Mouse (Mus musculus) neural tube, embryonic 10.5 days (tissue): ENCODE results near the gene Dmrtb1.

Experiments used
- DNase-seq: peaks from one replicate; pipeline ENCODE4 v3.0.0-alpha.2; 2017; ENCODE audit warnings: low spot score; ENCODE audit errors: extremely low spot score

Gene Dmrtb1

GRCm38 (mm10) chr4:107681099-107681849 lies 2.8 kb downstream of the Dmrtb1 start:
- DNase-seq, result peak; percentile 32

- DNase-seq, result no peak
These were observed 3.5 kb downstream of the Dmrtb1 start for GRCm38 (mm10) chr4:107680311-107681098.

GRCm38 (mm10) chr4:107675645-107676044 lies 8.4 kb downstream of the Dmrtb1 start:
- DNase-seq, result no peak

GRCm38 (mm10) chr4:107674322-107674644 lies 9.7 kb downstream of the Dmrtb1 start:
- no peak for DNase-seq

GRCm38 (mm10) chr4:107673638-107674321 lies 10.2 kb downstream of the Dmrtb1 start:
- peak; percentile 90 for DNase-seq

- DNase-seq, result no peak
These were observed 13.3 kb downstream of the Dmrtb1 start for GRCm38 (mm10) chr4:107670731-107671130.

- no peak for DNase-seq
These were observed 15.5 kb downstream of the Dmrtb1 start for GRCm38 (mm10) chr4:107668514-107668913.

GRCm38 (mm10) chr4:107660649-107661048 lies 23.4 kb downstream of the Dmrtb1 start:
- no peak for DNase-seq

- no peak for DNase-seq
These were observed 30.8 kb downstream of the Dmrtb1 start for GRCm38 (mm10) chr4:107653280-107653643.

- DNase-seq, result peak; percentile 84
These were observed 31.3 kb downstream of the Dmrtb1 start for GRCm38 (mm10) chr4:107652598-107653279.

GRCm38 (mm10) chr4:107651021-107651496 lies 33.0 kb downstream of the Dmrtb1 start:
- peak; percentile 24 for DNase-seq

GRCm38 (mm10) chr4:107648959-107649485 lies 35.0 kb downstream of the Dmrtb1 start:
- no peak for DNase-seq

- no peak for DNase-seq
These were observed 42.4 kb downstream of the Dmrtb1 start for GRCm38 (mm10) chr4:107641624-107642023.

- DNase-seq, result no peak
These were observed 45.7 kb downstream of the Dmrtb1 start for GRCm38 (mm10) chr4:107638303-107638702.

GRCm38 (mm10) chr4:107637670-107638069 lies 46.4 kb downstream of the Dmrtb1 start:
- DNase-seq, result no peak

GRCm38 (mm10) chr4:107636099-107636498 lies 47.9 kb downstream of the Dmrtb1 start:
- DNase-seq, result no peak

- DNase-seq, result no peak
These were observed 49.4 kb downstream of the Dmrtb1 start for GRCm38 (mm10) chr4:107634631-107635030.

GRCm38 (mm10) chr4:107628921-107629411 lies 55.1 kb downstream of the Dmrtb1 start:
- DNase-seq, result no peak

GRCm38 (mm10) chr4:107628226-107628625 lies 55.8 kb downstream of the Dmrtb1 start:
- no peak for DNase-seq
